Mouse (Mus musculus): ENCODE results near the gene Plcb2. TPM values are rescaled to one million over a fixed set of nuclear protein-coding genes. Genes with fewer than 3 reads are reported as not detected.
A peak's percentile ranks its signal among the peaks of the same experiment; 100 is the strongest.

Gene Plcb2
- total RNA-seq, 2 experiments from 2014 or later: 2.4 to 2.7 TPM

GRCm38 (mm10) chr2:118752792-118753108, 24.5 kb upstream of the Plcb2 start:
- intact Hi-C loops (cut with DNase I): no loop called here

DNA sequence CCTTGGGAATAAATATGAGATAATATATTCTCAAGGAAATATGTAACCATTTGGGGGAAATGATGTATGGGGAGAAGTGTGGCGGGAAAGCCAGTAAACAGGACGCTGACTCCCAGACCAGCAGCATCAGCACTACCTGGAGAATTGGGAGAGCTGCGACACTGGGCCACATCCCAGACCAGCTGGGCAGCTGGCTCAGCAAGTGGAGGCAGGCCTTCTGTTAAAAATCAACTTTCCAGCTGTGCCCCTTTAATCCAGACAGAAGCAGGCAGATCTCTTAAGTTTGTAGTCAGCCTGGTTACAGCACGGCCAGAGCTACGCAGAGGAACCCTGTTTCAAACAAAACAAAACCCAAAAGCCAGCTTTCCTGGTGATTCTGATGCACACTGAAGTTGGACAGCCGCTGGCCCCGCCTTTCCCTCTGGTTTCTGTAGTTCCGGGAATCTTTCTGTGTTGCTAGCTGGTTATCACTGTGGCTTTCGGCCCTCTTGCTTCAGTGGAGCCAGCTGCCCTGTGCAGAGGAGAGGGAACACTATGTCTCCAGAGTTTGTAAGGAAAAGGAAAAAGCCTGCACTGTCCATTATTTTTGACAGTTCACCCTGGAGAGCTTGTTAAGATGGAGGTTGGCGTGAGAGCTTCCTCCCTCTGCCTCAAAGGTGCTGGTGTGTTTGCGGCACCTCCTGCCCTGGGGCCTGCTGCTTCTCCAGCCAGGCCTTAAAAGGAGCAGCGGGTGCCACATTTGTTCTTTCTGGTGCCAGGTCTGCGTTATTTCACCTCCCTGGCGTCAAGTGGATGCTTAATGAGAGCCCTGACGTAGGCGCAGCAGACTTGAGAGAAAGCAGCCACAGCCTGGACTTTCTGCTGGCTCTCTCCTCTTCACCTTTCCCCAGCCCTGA, 23.9 kb upstream of the Plcb2 start:
- intact Hi-C loops (cut with DNase I): no loop called here
- peak in 1 of 2 experiments; percentile 46 for DNase-seq

More at GRCm38 (mm10) chr2:118752792-118753108, 24.5 kb upstream of the Plcb2 start:
- no peak for DNase-seq

DNA sequence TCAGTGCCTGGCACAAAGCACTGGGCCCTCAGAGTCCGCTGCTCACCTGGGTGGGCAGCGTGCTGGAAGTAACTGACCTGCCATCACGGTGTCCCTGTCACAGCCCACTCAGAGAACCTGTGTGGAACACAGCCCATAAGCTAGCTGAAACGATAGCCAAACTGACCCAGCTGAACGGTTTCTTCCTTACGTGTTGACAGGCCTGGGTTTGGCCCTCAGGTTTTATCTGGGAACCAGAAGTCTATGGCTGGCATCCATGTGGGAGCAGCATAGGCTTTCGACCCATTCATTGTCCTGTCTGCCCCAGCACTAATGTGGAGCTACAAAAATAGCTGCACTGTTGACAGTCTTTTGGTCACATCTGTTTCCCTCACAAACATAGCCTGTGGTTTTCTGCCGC, 22.2 kb upstream of the Plcb2 start:
- DNase-seq: peak; percentile 52 to 54
- intact Hi-C loops (cut with DNase I): no loop called here

DNA sequence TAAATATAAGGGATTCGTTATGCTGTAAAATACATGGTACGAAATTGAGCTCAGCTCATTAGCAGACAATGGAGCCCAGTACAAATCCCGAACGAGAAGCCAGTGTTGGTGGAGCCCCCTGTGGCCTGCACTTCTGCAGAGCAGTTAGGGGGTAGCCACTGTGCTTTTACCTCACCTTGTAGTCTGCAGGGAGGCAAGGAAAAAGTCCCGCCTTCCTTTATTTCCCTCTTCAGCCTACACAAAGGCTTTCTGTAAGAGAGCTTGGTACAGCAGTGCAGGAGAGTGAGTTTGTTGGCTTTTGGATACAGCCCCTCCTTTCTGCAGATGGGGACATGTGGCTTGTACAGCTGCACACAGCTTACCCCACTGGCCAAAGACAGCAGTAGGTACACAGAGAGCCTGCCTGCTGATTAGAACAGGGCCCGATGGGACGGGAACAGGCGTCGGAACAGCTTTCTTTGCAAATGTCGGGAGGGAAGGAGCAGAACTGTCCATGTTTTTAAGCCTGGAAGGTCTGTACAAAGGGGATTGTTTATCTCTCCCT, 21.2 kb upstream of the Plcb2 start:
- peak in 1 of 2 experiments; percentile 43 for DNase-seq
- intact Hi-C loops (cut with DNase I): no loop called here

DNA sequence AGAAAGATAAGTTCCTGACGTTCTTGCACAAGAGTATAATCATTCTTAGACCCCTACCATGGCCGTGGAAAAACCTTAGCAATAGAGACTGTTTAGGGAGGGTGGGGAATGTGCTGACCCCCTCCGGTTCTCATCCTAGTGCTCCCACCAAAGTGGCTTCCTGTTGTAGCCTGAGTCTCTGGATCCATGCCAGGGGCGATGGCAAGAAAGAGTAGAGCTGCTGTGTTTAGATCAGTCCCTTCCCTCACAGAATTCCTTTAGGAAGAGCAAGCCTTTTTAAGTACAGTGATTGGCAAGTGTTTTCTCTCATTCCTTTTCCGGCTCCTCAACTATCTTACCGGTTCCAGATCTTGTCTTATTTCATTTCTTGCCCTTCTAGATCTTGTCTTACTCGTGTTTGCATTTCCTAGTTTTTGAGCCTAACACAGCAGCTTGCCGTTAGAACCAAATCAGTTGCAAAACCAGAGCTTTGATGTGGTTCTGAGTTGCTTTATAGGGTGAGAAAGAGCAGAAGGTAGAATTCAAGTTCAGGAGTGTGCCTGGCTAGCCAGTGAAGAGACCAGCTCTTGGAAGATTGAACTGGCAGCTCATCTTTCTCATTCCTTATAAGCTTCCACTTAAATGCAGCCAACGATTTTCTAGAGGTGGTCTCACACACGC, 19.2 kb upstream of the Plcb2 start:
- intact Hi-C loops (cut with DNase I): loop anchor here (2.0 kb wide), 1 partner anchor 13 kb away; no protein-coding TSS in a partner anchor
- peak in 1 of 2 experiments; percentile 47 for DNase-seq

- DNase-seq: peak; percentile 49 to 56
- intact Hi-C loops (cut with DNase I): loop anchor here (1.0 to 2.0 kb wide), 2 partner anchors 15 to 137 kb away; no protein-coding TSS in a partner anchor
Observed at GRCm38 (mm10) chr2:118745915-118746901, 18.0 kb upstream of the Plcb2 start.

- intact Hi-C loops (cut with DNase I): loop anchor here (1.0 kb wide), 1 partner anchor 138 kb away; no protein-coding TSS in a partner anchor
- peak; percentile 92 to 96 for DNase-seq
Observed at GRCm38 (mm10) chr2:118745232-118745884, 17.1 kb upstream of the Plcb2 start, which contains the start of gene Inafm2. Gene Inafm2, plus strand, starts transcription at chr2:118745758.

DNA sequence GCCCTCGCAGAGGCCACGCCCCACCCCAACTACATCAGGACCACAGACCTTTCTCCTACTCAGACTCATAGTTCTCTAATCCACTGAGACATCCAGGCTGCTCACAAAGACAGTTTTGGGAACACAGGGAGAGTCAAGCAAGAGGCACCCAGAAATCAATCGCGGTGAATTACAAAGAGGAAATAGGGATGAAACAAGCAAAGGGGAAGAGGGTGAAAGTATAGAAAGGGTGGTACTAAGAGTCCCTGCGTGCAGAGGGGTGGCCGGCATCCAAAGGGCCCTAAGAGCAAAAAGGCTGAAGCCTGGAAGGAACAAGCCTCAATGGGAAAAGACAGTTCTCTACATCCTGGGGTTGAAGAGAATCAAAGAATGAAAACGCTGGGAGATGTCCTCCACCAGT, 16.4 kb upstream of the Plcb2 start:
- no peak for DNase-seq
- intact Hi-C loops (cut with DNase I): loop anchor here (1.0 to 5.0 kb wide), 2 partner anchors 42 to 139 kb away; partner anchors contain the start of gene Ankrd63

DNA sequence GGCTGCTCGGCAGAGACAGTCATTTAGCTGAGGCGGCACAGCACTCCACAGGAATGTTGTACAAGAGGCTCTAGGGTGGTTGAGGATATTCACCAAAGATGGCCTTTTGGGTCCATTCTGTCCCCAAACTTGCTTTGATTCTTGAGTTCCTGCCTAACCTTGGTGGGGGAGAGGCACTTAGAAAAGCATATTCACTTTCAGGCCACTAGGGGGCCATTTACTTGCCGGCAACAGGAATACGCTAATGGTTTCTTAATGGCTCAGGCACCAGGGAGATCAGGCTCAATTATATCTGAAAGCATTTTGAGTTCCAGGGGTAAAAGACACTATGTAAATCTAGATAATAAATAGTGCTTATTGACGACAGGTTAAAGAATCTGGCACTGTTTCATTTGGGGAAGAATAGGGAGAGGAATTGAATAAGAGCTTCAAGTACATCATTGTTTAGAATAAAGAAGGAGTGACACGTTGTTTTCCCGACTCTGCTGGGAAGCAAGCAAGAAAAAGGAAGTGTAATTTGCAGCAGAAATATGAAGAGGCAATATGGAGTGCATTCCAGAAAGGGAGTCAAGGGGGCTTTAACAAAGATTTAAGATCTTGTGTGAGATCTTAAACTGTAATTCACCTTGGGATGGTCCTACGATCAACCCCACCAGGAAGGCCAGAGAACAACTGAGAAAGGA, 15.2 kb upstream of the Plcb2 start:
- no peak for DNase-seq
- intact Hi-C loops (cut with DNase I): loop anchor here (2.0 to 5.0 kb wide), 2 partner anchors 35 to 41 kb away; partner anchors contain the start of genes Ankrd63 and Disp2

- intact Hi-C loops (cut with DNase I): loop anchor here (5.0 kb wide), 1 partner anchor 39 kb away; the partner anchor contains the start of gene Ankrd63
- no peak for DNase-seq
Observed at GRCm38 (mm10) chr2:118741183-118741582, 12.9 kb upstream of the Plcb2 start.

- intact Hi-C loops (cut with DNase I): loop anchor here (5.0 kb wide), 1 partner anchor 38 kb away; the partner anchor contains the start of gene Ankrd63
- DNase-seq: no peak
Observed at GRCm38 (mm10) chr2:118740341-118740740, 12.1 kb upstream of the Plcb2 start.

DNA sequence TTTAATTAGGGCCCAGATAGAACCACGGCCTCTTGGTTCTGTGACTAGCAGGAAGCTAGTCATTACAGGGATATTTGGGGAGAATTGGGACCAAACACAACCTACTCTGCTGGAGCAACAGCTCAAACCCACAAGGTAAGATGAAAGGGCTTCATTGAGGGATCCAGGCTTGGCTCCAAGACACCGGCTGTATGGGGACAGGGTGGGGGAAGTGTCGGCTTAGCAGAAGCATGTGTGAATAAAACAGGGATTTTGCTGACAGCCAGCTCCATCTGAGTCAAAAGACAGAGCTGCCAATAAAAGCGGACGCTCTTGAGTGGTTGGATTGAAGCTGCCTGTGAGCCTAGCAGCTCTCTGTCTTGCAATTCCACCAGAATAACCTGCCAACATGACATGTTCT, 5.1 kb upstream of the Plcb2 start:
- intact Hi-C loops (cut with DNase I): no loop called here
- DNase-seq: no peak

GRCm38 (mm10) chr2:118731981-118732380, 3.7 kb upstream of the Plcb2 start:
- intact Hi-C loops (cut with DNase I): no loop called here
- DNase-seq: no peak

- peak; percentile 82 to 87 for DNase-seq
- intact Hi-C loops (cut with DNase I): loop anchor here (1.0 kb wide), 2 partner anchors 31 to 92 kb away; no protein-coding TSS in a partner anchor
Observed at GRCm38 (mm10) chr2:118730622-118730915, 2.3 kb upstream of the Plcb2 start.

- intact Hi-C loops (cut with DNase I): loop anchor here (1.0 kb wide), 2 partner anchors 31 to 92 kb away; no protein-coding TSS in a partner anchor
Observed at GRCm38 (mm10) chr2:118729816-118730621, 1.8 kb upstream of the Plcb2 start.

DNA sequence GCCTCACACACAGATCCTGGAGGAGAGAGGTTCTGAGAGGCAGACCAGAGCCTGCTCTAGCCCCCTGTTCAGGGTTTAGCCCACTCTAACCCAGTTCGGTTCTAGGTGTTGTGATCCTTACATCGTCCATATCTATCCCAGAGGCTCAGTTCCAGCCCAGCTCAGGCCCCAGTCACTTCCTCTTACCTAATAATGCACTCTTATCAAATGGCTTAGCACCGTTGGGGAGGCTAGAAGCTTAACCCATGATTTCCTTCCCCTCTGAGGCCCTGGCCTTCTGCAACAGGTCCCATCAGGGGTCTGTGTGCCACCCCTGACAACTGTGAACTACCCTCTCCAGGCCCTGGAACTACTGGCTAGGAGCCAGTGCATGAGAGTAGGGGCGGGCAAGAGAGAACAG, 956 bp upstream of the Plcb2 start:
- DNase-seq: no peak
- intact Hi-C loops (cut with DNase I): no loop called here

More at GRCm38 (mm10) chr2:118729816-118730621, 1.8 kb upstream of the Plcb2 start:
- DNase-seq: no peak

GRCm38 (mm10) chr2:118727911-118728310, 327 bp downstream of the Plcb2 start:
- no peak for DNase-seq
- intact Hi-C loops (cut with DNase I): no loop called here

- DNase-seq: no peak
- intact Hi-C loops (cut with DNase I): no loop called here
Observed at GRCm38 (mm10) chr2:118726873-118727272, 1.4 kb downstream of the Plcb2 start.

All from heart, postnatal 14 days (tissue).